In genomic region chr2:13268681-13269293, GRCm38 (mm10) we compare ENCODE assay signal across 14 mouse cellular contexts.
"Had no signal": no experiment of that assay in that cellular context is flagged by ENCODE, and none has a peak within 500 bp of the region (broad histone marks: within the 10 kb centered on the region; RNA-seq: fewer than 3 reads in every experiment).

No protein-coding gene starts in this region.

- ATAC-seq: intestine, embryonic 16.5 days; midbrain, embryonic 13.5 days had no signal

- H3K9me3 ChIP-seq: kidney, embryonic 15.5 days; limb, embryonic 12.5 days; midbrain, embryonic 13.5 days; neural tube, embryonic 12.5 days had no signal

- H3K36me3 ChIP-seq: kidney, embryonic 15.5 days; limb, embryonic 12.5 days; midbrain, embryonic 13.5 days; neural tube, embryonic 12.5 days had no signal

- DNase-seq: kidney, adult 2 months; kidney, postnatal 14 days; layer of hippocampus, adult 9-11 months; layer of hippocampus, postnatal 36 days; lung, embryonic 14.5 days; lung, postnatal 10 days; lung, postnatal 4 days; thymus, postnatal 25 days had no signal

- H3K4me3 ChIP-seq: kidney, embryonic 15.5 days; limb, embryonic 12.5 days; midbrain, embryonic 13.5 days; neural tube, embryonic 12.5 days had no signal

- H3K4me2 ChIP-seq: kidney, embryonic 15.5 days; limb, embryonic 12.5 days; lung, embryonic 14.5 days; midbrain, embryonic 13.5 days; neural tube, embryonic 12.5 days had no signal

- H3K27ac ChIP-seq: kidney, embryonic 15.5 days; limb, embryonic 12.5 days; midbrain, embryonic 13.5 days; neural tube, embryonic 12.5 days; stomach, postnatal 0 days had no signal

- H3K9ac ChIP-seq: kidney, embryonic 15.5 days; limb, embryonic 12.5 days; lung, embryonic 14.5 days; midbrain, embryonic 13.5 days; neural tube, embryonic 12.5 days had no signal

- H3K27me3 ChIP-seq: kidney, embryonic 15.5 days; limb, embryonic 12.5 days; midbrain, embryonic 13.5 days; neural tube, embryonic 12.5 days had no signal
